ENCODE assay signal across 7 mouse cellular contexts in genomic region chr17:28691687-28692340, GRCm38 (mm10). TPM values are rescaled to one million over a fixed set of nuclear protein-coding genes. Genes with fewer than 3 reads are reported as not detected.
DNase-seq lines count a peak whose midpoint lies in the region; ATAC-seq and TF ChIP-seq lines count a peak whose summit lies in the region.

No protein-coding gene starts in this region.

- peak overlapping the region; percentile 70 for H3K4me2 ChIP-seq in embryonic facial prominence, embryonic 11.5 days (ENCODE audit: low read depth, low read length)
- peak overlapping the region; percentile 79 for H3K4me2 ChIP-seq in heart, embryonic 13.5 days

- peaks cover 3% of the 10 kb centered on the region; the same call in 1 of the 2 replicates for H3K27me3 ChIP-seq in embryonic facial prominence, embryonic 11.5 days (ENCODE audit: control insufficient read depth, insufficient read depth, low read length)
- H3K27me3 ChIP-seq in heart, embryonic 13.5 days (replicated peaks) = peaks cover 11% of the 10 kb centered on the region

- peaks cover 0 to 6% of the 10 kb centered on the region in 2 experiments; a peak in 2 of 4 replicates for H3K4me1 ChIP-seq in ES-E14 (ENCODE audit: control insufficient read depth in 2 of 2, insufficient read depth in 2 of 2, low read length in 2 of 2, poor library complexity in 1 of 2)
- peaks cover 4% of the 10 kb centered on the region for H3K4me1 ChIP-seq in embryonic facial prominence, embryonic 11.5 days (ENCODE audit: control insufficient read depth, insufficient read depth, low read length)
- H3K4me1 ChIP-seq in heart, embryonic 13.5 days = peaks cover 55% of the 10 kb centered on the region

- DNase-seq in ES-E14 (ENCODE audit: low read depth, low spot score) = no peak
- peak; percentile 58 for DNase-seq in adrenal gland, adult 8-10 months
- peak; percentile 52 for DNase-seq in embryonic facial prominence, embryonic 11.5 days (ENCODE audit: low spot score)
- peak; percentile 76 for DNase-seq in kidney, postnatal 10 days
- peak; percentile 57 for DNase-seq in spleen, adult 12 weeks (ENCODE audit: low spot score)

- peak; percentile 61 for ATAC-seq in embryonic facial prominence, embryonic 11.5 days (replicated peaks; ENCODE audit: insufficient number of reproducible peaks, low FRiP score, low TSS enrichment, low read depth)
- peak; percentile 37; the same call in 1 of the 2 replicates for ATAC-seq in heart, embryonic 13.5 days (ENCODE audit: extremely low read depth, insufficient number of reproducible peaks, low FRiP score, low TSS enrichment)
- 0 out of 2 replicates have a peak, but pooled peaks have one; percentile 36 for ATAC-seq in megakaryocyte-erythroid progenitor cell, adult 5-6 weeks (replicated peaks; ENCODE audit: low FRiP score, low TSS enrichment, poor library complexity, severe bottlenecking)

- under 1% methylated on average over 53 of the region's 53 CpGs for WGBS in embryonic facial prominence, embryonic 11.5 days
- WGBS in heart, embryonic 13.5 days = under 1% methylated on average over 51 of the region's 53 CpGs

- no peaks in the 10 kb centered on the region for H3K9me3 ChIP-seq in ES-E14 (ENCODE audit: control insufficient read depth, insufficient read depth, low read depth, low read length)
- H3K9me3 ChIP-seq in embryonic facial prominence, embryonic 11.5 days (replicated peaks; ENCODE audit: control insufficient read depth, low read length) = no peaks in the 10 kb centered on the region
- no peaks in the 10 kb centered on the region for H3K9me3 ChIP-seq in heart, embryonic 13.5 days

- H3K27ac ChIP-seq in ES-E14 (ENCODE audit: insufficient read depth, low read depth, low read length, poor library complexity, severe bottlenecking) = peak overlapping the region; percentile 26
- H3K27ac ChIP-seq in embryonic facial prominence, embryonic 11.5 days (replicated peaks; ENCODE audit: low read depth, low read length) = peak overlapping the region; percentile 92
- H3K27ac ChIP-seq in heart, embryonic 13.5 days (replicated peaks) = peak overlapping the region; percentile 97

- H3K9ac ChIP-seq in ES-E14 (ENCODE audit: insufficient read depth, low read depth, low read length, poor library complexity, severe bottlenecking) = peak overlapping the region; percentile 91
- peak overlapping the region; percentile 93 for H3K9ac ChIP-seq in embryonic facial prominence, embryonic 11.5 days (replicated peaks; ENCODE audit: low read length)
- H3K9ac ChIP-seq in heart, embryonic 13.5 days = peak overlapping the region; percentile 93

- H3K4me3 ChIP-seq in ES-E14 (ENCODE audit: insufficient read depth in 1 of 2, low read depth in 1 of 2, low read length in 2 of 2, poor library complexity in 1 of 2, severe bottlenecking in 1 of 2) = peak overlapping the region; percentile 79 to 90
- H3K4me3 ChIP-seq in embryonic facial prominence, embryonic 11.5 days (ENCODE audit: low read depth, low read length) = peak overlapping the region; percentile 98
- H3K4me3 ChIP-seq in heart, embryonic 13.5 days = peak overlapping the region; percentile 84

- peaks cover 3% of the 10 kb centered on the region; the same call in 1 of the 2 replicates for H3K36me3 ChIP-seq in ES-E14 (ENCODE audit: control insufficient read depth, insufficient read depth, low read length, poor library complexity, severe bottlenecking)
- H3K36me3 ChIP-seq in embryonic facial prominence, embryonic 11.5 days (replicated peaks; ENCODE audit: control insufficient read depth, insufficient read depth, low read depth, low read length) = no peaks in the 10 kb centered on the region
- no peaks in the 10 kb centered on the region for H3K36me3 ChIP-seq in heart, embryonic 13.5 days

- in situ Hi-C loops in ES-E14 (cut with MboI; ENCODE audit: low sequenced_read_pairs in 2 of 2, unreplicated experiment in 2 of 2) = no loop called here

TF ChIP-seq in ES-E14, 5 proteins besides CTCF, POLR2A, EP300 and RAD21:
- TF ChIP-seq CHD2 (IDR thresholded peaks at IDR 0.05; ENCODE audit: low read depth, low read length) (no peak), ZC3H11A (IDR thresholded peaks at IDR 0.05; ENCODE audit: borderline replicate concordance, low read depth, low read length) (no peak), HCFC1 (IDR thresholded peaks at IDR 0.05; ENCODE audit: borderline replicate concordance, insufficient read depth, low read length) (no peak)

RNA-seq across cellular contexts. Expression of gene Mapk14, which starts 0.7 kb away (rescaled TPM):
- 65.9 and 77.3 TPM in 2 replicates for total RNA-seq in ES-E14 (2012; rRNA removed)
- 10 to 100 TPM; 71.9 to 99.0 (median 78.8) TPM for total RNA-seq in adrenal gland, adult 8-10 months (2022)
- 53.0 and 53.7 TPM in 2 replicates for polyA plus RNA-seq in embryonic facial prominence, embryonic 11.5 days (2014; fragmentation: Nextera tagmentation; extraction: Ambion mirVana)
- polyA plus RNA-seq in heart, embryonic 13.5 days (2015; fragmentation: Nextera tagmentation; extraction: Ambion mirVana) = 24.5 and 25.5 TPM in 2 replicates
- total RNA-seq in megakaryocyte-erythroid progenitor cell, adult 5-6 weeks (2014; fragmentation: Nextera tagmentation) = 93.9 and 100 TPM in 2 replicates
- 54.0 and 87.6 TPM in 2 replicates for total RNA-seq in megakaryocyte-erythroid progenitor cell, adult 5-6 weeks (2017)

RNA-seq across cellular contexts. Expression of gene Slc26a8, which starts 1.8 kb away (rescaled TPM):
- 0.69 and 1.1 TPM in 2 replicates for total RNA-seq in ES-E14 (2012; rRNA removed)
- 1 to 10 TPM; 1.4 to 3.1 (median 2.5) TPM for total RNA-seq in adrenal gland, adult 8-10 months (2022)
- polyA plus RNA-seq in embryonic facial prominence, embryonic 11.5 days (2014; fragmentation: Nextera tagmentation; extraction: Ambion mirVana) = 0.36 and 0.55 TPM in 2 replicates
- 0.10 and 0.15 TPM in 2 replicates for polyA plus RNA-seq in heart, embryonic 13.5 days (2015; fragmentation: Nextera tagmentation; extraction: Ambion mirVana)
- total RNA-seq in megakaryocyte-erythroid progenitor cell, adult 5-6 weeks (2014; fragmentation: Nextera tagmentation) = 1.9 and 3.7 TPM in 2 replicates
- 1.2 TPM in 1 of 2 replicates, not detected in the other for total RNA-seq in megakaryocyte-erythroid progenitor cell, adult 5-6 weeks (2017)

RNA-seq across cellular contexts. Expression of gene AC170998.1, which starts 34.1 kb away (rescaled TPM):
- total RNA-seq in ES-E14 (2012; rRNA removed) = 2.5 and 4.1 TPM in 2 replicates
- 1 to 10 TPM in 3 of 4 experiments, under 1 TPM in 1; 0.58 to 3.7 (median 2.1) TPM for total RNA-seq in adrenal gland, adult 8-10 months (2022)
- polyA plus RNA-seq in embryonic facial prominence, embryonic 11.5 days (2014; fragmentation: Nextera tagmentation; extraction: Ambion mirVana) = 0.62 and 1.5 TPM in 2 replicates
- 1.6 and 2.0 TPM in 2 replicates for polyA plus RNA-seq in heart, embryonic 13.5 days (2015; fragmentation: Nextera tagmentation; extraction: Ambion mirVana)
- total RNA-seq in megakaryocyte-erythroid progenitor cell, adult 5-6 weeks (2014; fragmentation: Nextera tagmentation) = 8.7 and 12.8 TPM in 2 replicates
- total RNA-seq in megakaryocyte-erythroid progenitor cell, adult 5-6 weeks (2017) = not detected in 2 replicates

Comparison
In these comparisons a context has a peak if more than half of its experiments do, and no peak if none do; other contexts are left out.
1. H3K27ac ChIP-seq: peak in every context shown above with its lines; median percentile 97 in heart, embryonic 13.5 days; 92 in embryonic facial prominence, embryonic 11.5 days; 26 in ES-E14.